ENCODE assay signal across 12 mouse cellular contexts in the genomic region with DNA sequence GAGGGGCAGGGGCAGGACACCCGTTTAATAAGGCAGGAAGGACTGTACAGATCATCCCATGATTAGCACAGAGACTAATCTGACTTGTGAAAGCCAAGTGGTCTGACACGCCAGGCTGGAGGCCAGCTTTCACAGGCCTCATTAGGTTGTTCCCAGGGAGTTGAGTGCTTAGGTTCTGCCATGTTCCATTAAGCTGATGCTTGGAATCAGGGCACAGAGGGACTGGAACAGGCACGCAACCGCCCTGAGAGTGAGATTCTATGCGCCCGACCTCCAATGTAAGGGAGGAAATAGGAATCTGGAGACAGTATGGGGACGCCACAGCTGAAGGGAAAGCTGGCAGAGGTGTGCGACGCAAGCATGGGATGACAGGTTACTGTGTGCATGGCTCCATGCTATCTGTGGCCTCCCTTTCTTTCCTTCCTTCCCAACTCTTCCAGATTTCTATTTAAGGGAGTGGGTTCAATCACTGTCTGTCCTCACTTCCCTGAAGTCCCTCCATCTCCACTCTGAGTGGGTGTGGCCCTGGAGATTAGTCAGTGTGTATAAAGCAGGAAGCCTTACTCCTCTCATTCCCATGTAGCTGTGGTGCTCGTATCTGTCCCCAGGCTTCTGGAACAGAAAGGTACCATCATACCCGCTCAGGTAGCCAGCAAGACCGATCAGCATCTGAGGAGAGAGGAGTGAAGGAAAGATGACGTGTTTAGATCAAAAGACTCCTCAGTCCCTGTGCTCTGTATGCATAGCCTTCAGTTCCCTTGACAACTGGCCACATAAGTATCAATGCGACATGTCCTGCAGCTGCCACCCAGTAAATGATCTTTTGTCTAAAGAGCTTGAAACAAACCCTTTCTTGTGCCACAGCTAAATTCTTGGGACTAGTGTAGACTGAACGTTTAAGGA. TPM values are rescaled to one million over a fixed set of nuclear protein-coding genes. Genes with fewer than 3 reads are reported as not detected.
DNase-seq lines count a peak whose midpoint lies in the region; ATAC-seq lines count a peak whose summit lies in the region.
"Had no signal": no experiment of that assay in that cellular context is flagged by ENCODE, and none has a peak within 500 bp of the region (broad histone marks: within the 10 kb centered on the region; RNA-seq: fewer than 3 reads in every experiment).

No protein-coding gene starts in this region.

- peak overlapping the region; percentile 30; the same call in 1 of the 2 replicates for H3K27ac ChIP-seq in forebrain, embryonic 14.5 days (ENCODE audit: low read depth, low read length)
- H3K27ac ChIP-seq: embryonic facial prominence, embryonic 13.5 days had no signal

- H3K9ac ChIP-seq in forebrain, embryonic 14.5 days (ENCODE audit: low read length): no peak overlapping the region
- H3K9ac ChIP-seq: embryonic facial prominence, embryonic 13.5 days; lung, embryonic 14.5 days had no signal

- no peaks in the 10 kb centered on the region for H3K27me3 ChIP-seq in forebrain, embryonic 14.5 days (replicated peaks; ENCODE audit: control insufficient read depth, insufficient read depth, low read length)
- H3K27me3 ChIP-seq: embryonic facial prominence, embryonic 13.5 days had no signal

- peak; percentile 61; the same call in 1 of the 2 replicates for ATAC-seq in forebrain, embryonic 14.5 days
- ATAC-seq: intestine, postnatal 0 days had no signal

- no peaks in the 10 kb centered on the region for H3K9me3 ChIP-seq in forebrain, embryonic 14.5 days (replicated peaks; ENCODE audit: control insufficient read depth, low read length)
- H3K9me3 ChIP-seq: embryonic facial prominence, embryonic 13.5 days had no signal

- no peak overlapping the region for H3K4me2 ChIP-seq in forebrain, embryonic 14.5 days (ENCODE audit: low read length)
- H3K4me2 ChIP-seq: embryonic facial prominence, embryonic 13.5 days; lung, embryonic 14.5 days had no signal

- no peak overlapping the region for H3K4me3 ChIP-seq in forebrain, embryonic 14.5 days (ENCODE audit: low read depth, low read length)
- H3K4me3 ChIP-seq: embryonic facial prominence, embryonic 13.5 days had no signal

- intact Hi-C loops in left cerebral cortex, postnatal 4 days (cut with DNase I): no loop called here

- no peaks in the 10 kb centered on the region for H3K4me1 ChIP-seq in forebrain, embryonic 14.5 days (ENCODE audit: control insufficient read depth, insufficient read depth, low read length)
- H3K4me1 ChIP-seq: embryonic facial prominence, embryonic 13.5 days had no signal

- peak; percentile 22 for DNase-seq in left cerebral cortex, postnatal 4 days
- DNase-seq in left cerebral cortex, adult 8-10 months (ENCODE audit: low spot score in 2 of 2): no peak
- DNase-seq in forebrain, embryonic 14.5 days (ENCODE audit: low spot score): no peak
- DNase-seq in mesoderm, embryonic 11.5 days (ENCODE audit: low read depth, low spot score): peak; percentile 41
- DNase-seq in retina, postnatal 1 day: peak; percentile 95
- DNase-seq in kidney, postnatal 10 days: no peak
- no peak for DNase-seq in frontal cortex, adult 2 months (ENCODE audit: extremely low spot score in 1 of 2, low spot score in 1 of 2)
- no peak for DNase-seq in urinary bladder, postnatal 10 days (ENCODE audit: low spot score)
- DNase-seq: lung, embryonic 14.5 days had no signal

- 67% methylated on average over 15 of the region's 15 CpGs for WGBS in forebrain, embryonic 14.5 days

- H3K36me3 ChIP-seq in forebrain, embryonic 14.5 days (ENCODE audit: control insufficient read depth, insufficient read depth, low read length): 0 out of 2 replicates have a peak, but pooled peaks cover 5% of the 10 kb centered on the region

RNA-seq across cellular contexts. Expression of a gene that starts 9.3 kb away (rescaled TPM):
- total RNA-seq in left cerebral cortex, postnatal 4 days (2021): 10 to 100 TPM; 59.4 TPM
- total RNA-seq in left cerebral cortex, adult 8-10 months (2022): 10 to 100 TPM; 52.3 to 58.4 (median 55.2) TPM
- 31.4 and 33.8 TPM in 2 replicates for polyA plus RNA-seq in forebrain, embryonic 14.5 days (2014; fragmentation: Nextera tagmentation; extraction: Ambion mirVana)
- polyA plus RNA-seq in frontal cortex, adult 2 months (2012; rRNA removed): 80.2 and 90.2 TPM in 2 replicates

RNA-seq across cellular contexts. Expression of a gene that starts 10.1 kb away (rescaled TPM):
- total RNA-seq in left cerebral cortex, postnatal 4 days (2021): 10 to 100 TPM; 22.4 to 23.8 TPM
- 10 to 100 TPM; 18.3 to 19.6 (median 19.1) TPM for total RNA-seq in left cerebral cortex, adult 8-10 months (2022)
- polyA plus RNA-seq in forebrain, embryonic 14.5 days (2014; fragmentation: Nextera tagmentation; extraction: Ambion mirVana): 12.2 and 14.8 TPM in 2 replicates
- 18.4 and 21.0 TPM in 2 replicates for polyA plus RNA-seq in frontal cortex, adult 2 months (2012; rRNA removed)

RNA-seq across cellular contexts. Expression of a gene that starts 35.4 kb away (rescaled TPM):
- 1 to 10 TPM; 4.7 to 5.5 TPM for total RNA-seq in left cerebral cortex, postnatal 4 days (2021)
- 10 to 100 TPM in 1 of 4 experiments, 1 to 10 TPM in 3; 7.1 to 10.4 (median 8.5) TPM for total RNA-seq in left cerebral cortex, adult 8-10 months (2022)
- polyA plus RNA-seq in forebrain, embryonic 14.5 days (2014; fragmentation: Nextera tagmentation; extraction: Ambion mirVana): 1.8 and 2.0 TPM in 2 replicates
- polyA plus RNA-seq in frontal cortex, adult 2 months (2012; rRNA removed): 3.2 and 4.2 TPM in 2 replicates
- total RNA-seq: megakaryocyte-erythroid progenitor cell, adult 5-6 weeks had no signal

Comparison
In these comparisons a context has a peak if more than half of its experiments do, and no peak if none do; other contexts are left out.
1. DNase-seq: peak in left cerebral cortex, postnatal 4 days (single experiment), mesoderm, embryonic 11.5 days (single experiment) and retina, postnatal 1 day (single experiment); none in left cerebral cortex, adult 8-10 months (0 of 2), forebrain, embryonic 14.5 days (single experiment), kidney, postnatal 10 days (single experiment), frontal cortex, adult 2 months (0 of 2) and urinary bladder, postnatal 10 days (single experiment).